Mouse (Mus musculus): Measurements from ENCODE around the gene Abcc5.
"Not testable (repeated sequence)": the region's sequence is repeated elsewhere in the genome, so short reads cannot be mapped to it uniquely, and the experiment has no call there.

Abcc5 gene

DNA sequence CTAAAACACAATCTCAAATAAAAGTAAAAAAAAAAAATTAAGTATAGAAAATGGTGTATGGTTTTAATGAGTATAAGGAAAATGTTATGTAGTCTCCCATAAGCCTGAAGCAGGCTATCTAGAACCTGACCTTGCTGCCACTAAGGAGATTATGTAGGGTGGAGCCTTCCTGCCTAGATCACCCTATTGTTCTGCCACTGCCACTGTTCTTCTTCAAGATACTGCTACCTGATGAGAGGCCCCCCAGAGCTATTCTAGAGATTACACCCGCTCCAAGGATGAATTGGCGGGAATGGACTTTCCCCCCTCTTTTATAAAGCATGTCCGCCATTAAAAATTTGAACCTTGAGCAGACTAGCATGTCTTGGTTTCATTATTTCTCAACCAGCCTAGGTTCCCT is 64.7 kb downstream of the Abcc5 start:
- DNase-seq (ENCODE audit: low read depth in 2 of 2, low spot score in 2 of 2), result not testable (repeated sequence)

DNA sequence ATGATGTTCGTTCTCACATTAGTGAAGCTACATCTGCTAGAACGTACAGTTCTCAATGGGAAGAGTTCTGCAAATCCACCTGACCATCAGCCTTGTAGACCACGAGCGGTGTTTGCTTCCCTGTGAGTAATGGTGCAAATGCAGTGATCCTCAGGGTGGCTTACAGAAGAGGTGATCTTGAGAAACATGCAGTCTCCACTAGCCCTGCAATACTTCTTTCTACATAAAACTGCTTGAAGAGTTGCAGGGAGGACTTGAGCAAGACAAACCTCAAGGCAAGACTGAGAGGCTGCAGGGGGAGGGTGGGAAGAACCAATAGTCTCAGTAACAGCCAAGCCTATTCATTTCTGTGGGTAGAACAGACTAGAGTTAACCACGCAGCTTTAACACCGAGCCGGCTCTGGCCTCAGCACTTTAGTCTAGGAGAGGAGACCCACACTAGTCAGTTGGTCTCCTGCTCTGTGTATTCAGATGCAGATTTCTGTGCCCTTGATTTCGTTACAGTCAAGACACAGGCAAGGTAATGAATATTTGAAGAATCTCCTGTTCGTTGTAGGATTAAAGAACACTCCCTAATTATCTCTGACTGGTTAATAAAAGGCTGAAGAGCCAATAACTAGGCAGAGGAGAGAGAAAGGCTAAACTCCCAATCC is 66.4 kb downstream of the Abcc5 start:
- DNase-seq (ENCODE audit: low read depth in 2 of 2, low spot score in 2 of 2), result no peak

DNA sequence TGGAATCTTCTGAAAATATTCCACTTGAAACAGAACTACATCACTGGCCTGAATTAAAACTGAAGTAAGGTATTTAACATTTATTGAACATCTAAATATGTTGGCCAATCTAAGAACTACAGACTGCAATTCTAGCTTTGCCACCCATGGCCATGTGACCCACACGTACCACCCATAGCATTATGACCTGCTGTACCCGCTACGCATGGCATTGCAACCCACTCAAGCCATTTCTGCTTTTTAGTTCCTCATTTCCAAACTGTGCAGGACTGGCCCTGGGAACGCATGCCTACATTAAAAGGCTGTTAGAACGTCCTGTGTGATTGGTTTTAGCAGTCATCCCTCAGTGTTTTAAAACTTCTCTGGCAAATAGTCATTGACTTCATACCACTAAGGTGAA is 68.4 kb downstream of the Abcc5 start:
- no peak for DNase-seq (ENCODE audit: low read depth in 2 of 2, low spot score in 2 of 2)

DNA sequence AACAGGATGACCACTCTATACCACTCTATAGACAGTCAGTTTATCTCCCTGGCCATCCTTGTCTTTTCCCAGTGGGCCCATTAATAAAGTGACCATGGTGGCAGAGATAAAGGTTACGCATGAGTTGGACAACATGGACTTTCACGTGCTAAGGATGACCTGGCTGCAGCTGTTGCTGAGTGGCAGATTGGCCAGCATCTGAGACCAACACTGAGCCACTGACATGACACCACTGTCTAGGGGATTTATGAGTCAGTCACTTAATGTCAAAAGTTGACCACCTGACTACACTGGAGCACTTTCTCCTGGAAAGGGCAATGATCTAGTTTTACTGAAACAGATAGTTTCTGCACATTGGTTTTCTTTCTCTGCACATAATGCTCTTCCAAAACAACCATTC is 71.4 kb downstream of the Abcc5 start:
- DNase-seq (ENCODE audit: low read depth in 2 of 2, low spot score in 2 of 2), result no peak

- DNase-seq (ENCODE audit: low read depth in 2 of 2, low spot score in 2 of 2), result no peak
Observed at GRCm38 (mm10) chr16:20354011-20354410, 72.2 kb downstream of the Abcc5 start.

DNA sequence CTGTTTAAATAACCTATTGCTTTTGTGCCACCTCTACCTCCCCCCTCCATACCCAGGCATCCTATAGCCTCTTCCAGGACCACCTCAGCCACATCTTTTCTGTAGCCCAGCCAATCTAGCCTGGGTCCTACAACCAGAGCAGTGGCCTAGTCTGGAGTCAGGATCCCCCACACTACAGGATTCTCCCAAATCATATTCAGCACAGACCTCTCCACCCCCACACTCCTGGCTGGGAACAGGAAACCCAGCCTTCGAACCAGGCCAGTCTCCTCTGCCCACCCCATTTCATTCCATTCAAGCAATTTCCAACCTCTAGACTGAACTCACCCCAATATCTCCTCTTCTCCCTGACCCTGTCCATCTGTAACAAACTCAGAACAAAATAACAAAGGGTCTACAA is 80.7 kb downstream of the Abcc5 start:
- DNase-seq (ENCODE audit: low read depth in 2 of 2, low spot score in 2 of 2), result no peak

DNA sequence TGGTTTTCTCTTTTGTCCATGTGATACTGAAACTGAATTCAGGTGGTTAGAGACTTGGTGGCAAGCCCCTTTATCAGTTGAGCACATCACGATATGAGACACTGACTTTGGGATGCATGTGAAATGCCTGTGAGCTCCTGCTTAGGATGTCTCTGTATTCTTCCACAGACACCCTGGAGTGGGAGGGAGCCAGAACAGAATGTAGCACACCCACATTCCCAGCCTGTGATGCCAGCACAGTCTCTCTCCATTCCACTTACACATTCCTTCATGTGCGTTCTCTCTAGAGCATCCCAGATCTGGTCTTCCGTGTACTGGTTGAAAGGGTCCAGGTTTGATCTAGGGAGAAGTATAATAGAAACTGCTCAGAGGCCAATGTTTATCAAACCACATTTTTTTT is 87.6 kb downstream of the Abcc5 start:
- DNase-seq (ENCODE audit: low read depth in 2 of 2, low spot score in 2 of 2), result no peak

- DNase-seq (ENCODE audit: low read depth in 2 of 2, low spot score in 2 of 2), result no peak
Observed at GRCm38 (mm10) chr16:20334918-20335317, 91.3 kb downstream of the Abcc5 start.

GRCm38 (mm10) chr16:20328306-20328705 is 97.9 kb downstream of the Abcc5 start:
- no peak for DNase-seq (ENCODE audit: low read depth in 2 of 2, low spot score in 2 of 2)

DNA sequence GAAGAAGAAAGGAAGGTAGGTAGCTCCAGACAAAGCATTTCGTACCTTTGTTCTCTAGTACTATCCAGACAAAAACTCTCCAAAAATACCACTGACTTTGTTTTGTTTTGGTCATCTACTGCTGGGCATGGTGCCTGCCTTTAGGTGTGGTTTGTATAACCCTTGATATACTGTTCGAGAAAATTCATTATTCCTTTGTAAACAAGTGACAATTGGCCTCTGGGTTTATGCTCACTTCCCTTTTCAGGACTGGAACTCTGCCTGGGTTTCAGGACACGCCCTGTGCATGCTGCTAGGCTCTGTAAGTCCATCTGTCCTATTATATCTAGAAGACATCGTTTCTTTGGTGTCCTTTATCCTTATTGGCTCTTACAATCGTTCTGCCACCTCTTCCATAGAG is 100.9 kb downstream of the Abcc5 start, which contains the start of gene Cyp2ab1:
TSS of gene Cyp2ab1 (minus strand) at position 119 of the 400 bp plus-strand sequence.
- DNase-seq (ENCODE audit: low read depth in 2 of 2, low spot score in 2 of 2), result no peak

DNA sequence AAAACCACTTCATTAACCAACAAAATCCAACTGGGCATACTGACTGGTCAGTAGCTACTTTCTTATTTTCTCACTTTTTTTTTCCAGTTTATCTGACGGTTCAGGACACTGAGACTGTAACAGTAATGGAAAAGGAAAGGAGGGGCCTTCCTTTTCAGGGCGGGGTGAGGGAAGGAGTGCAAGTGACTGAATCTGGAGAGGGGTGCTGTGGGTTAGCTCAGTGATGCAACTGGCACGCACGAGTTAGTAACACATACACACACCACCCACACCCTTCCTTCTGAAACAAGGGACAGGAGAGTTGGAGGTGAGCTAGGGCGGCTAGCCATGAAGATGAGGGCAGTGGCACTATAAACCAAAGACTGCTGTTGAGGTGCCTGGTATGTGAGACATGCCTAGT is 102.3 kb downstream of the Abcc5 start:
- no peak for DNase-seq (ENCODE audit: low read depth in 2 of 2, low spot score in 2 of 2)

DNA sequence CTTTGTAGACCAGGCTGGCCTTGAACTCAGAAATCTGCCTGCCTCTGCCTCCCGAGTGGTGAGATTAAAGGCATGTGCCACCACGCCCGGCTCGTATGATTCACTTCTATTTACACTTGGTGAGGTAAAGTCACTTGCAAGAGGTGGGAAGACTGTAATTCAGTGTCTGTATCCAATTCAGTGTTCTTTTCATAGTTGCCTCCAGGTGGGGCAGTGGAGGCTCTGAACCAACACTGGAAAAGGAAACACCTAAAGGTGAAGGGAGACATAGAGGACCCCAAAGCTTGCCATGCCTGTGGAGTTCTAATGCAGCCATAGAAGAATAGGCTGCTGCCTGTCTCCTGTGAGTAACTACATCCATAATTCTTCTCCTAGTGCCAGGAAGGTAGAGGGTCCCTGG is 103.9 kb downstream of the Abcc5 start:
- no peak for DNase-seq (ENCODE audit: low read depth in 2 of 2, low spot score in 2 of 2)

DNA sequence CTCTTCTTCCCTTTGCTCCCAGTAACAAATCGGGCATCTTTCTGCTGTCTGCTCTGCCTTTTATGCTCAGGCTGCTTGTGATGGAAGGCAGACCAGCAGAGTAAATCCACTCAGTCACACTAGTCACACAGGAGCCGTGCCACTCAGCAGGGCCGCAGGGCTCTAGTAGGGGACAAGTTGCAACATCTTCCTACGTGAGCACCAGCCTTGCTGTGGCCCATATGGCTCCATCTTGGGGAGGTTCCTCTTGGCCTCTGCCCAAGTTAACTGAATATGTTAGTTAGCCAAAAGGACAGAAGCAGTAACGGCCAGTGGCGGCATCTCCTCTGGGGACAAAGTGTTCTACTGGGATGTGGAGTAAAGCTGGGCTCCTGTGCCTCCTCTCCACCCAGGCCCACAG is 109.4 kb downstream of the Abcc5 start:
- DNase-seq (ENCODE audit: low read depth in 2 of 2, low spot score in 2 of 2), result no peak

- DNase-seq (ENCODE audit: low read depth in 2 of 2, low spot score in 2 of 2), result no peak
Observed at GRCm38 (mm10) chr16:20315266-20315665, 110.9 kb downstream of the Abcc5 start.

DNA sequence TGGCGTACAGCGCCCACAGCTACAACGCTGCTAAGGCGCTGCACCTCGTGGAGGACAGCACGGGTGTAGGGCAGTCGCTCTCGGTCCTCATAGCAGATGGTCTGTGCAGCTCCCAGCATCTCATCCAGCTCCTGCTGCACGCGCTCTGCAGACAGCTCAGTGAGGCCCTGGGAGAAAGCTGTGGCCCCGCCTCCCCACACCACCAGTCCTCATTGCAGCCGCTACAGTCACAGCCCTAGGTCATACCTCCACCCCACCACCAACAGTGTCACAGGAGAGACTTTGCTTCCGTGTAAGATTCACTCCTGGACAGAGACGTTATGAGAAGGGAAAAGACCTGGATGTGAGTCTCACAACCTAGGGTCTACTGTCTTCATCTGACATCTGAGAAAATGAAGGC is 113.9 kb downstream of the Abcc5 start:
- DNase-seq (ENCODE audit: low read depth in 2 of 2, low spot score in 2 of 2), result no peak

DNA sequence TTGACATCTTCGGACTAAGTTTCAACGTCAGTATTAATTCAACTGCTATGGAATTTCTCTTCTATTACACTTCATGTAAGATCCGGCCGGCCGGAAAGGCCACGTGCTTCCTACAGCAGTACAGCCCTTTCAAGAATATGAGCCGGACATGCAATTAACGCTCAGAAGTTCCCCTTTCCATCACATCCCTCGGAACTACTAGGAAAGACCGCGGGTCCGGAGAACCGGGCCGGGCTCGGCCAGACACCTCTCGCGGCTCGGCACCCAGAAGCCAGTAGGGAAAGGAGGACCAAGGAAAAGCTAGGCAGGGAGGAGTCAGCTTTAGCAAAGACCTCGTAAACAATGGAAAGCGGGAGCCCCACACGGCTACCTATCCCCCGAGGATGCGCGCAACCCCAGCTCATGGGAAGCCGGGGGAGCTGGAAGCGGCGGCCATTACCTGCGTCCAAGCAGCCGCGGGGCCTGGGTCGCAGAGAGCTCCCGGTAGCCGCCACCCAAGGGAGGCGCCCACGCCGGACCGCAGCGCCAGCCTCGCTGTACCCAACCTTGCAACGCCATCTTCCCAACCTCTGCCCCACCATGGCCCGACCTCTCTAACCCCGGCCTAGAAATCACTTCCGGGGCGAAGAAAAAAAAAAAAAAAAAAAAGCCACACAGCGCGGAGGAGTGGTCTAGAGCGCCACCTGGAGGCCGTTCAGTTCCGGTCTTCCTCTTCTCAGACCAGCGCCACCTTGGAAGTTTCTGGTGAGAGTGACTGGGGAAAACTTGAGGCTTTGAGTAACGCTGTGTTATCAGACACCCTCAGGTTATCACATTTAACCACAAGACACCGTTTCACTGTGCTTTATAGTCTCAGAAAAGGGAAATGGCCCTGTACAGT is 124.2 kb downstream of the Abcc5 start, which contains the start of gene Parl:
TSS of gene Parl (minus strand) at position 618 of the 880 bp plus-strand sequence.
- peak; percentile 64 to 73 for DNase-seq (ENCODE audit: low read depth in 2 of 2, low spot score in 2 of 2)

- no peak for DNase-seq (ENCODE audit: low read depth in 2 of 2, low spot score in 2 of 2)
Observed at GRCm38 (mm10) chr16:20300076-20300475, 126.1 kb downstream of the Abcc5 start.

All from CD8-positive naive resting alpha-beta T cell, adult 2 months (primary cell).